Mouse (Mus musculus): ENCODE results near the gene Dnah1.

DNA sequence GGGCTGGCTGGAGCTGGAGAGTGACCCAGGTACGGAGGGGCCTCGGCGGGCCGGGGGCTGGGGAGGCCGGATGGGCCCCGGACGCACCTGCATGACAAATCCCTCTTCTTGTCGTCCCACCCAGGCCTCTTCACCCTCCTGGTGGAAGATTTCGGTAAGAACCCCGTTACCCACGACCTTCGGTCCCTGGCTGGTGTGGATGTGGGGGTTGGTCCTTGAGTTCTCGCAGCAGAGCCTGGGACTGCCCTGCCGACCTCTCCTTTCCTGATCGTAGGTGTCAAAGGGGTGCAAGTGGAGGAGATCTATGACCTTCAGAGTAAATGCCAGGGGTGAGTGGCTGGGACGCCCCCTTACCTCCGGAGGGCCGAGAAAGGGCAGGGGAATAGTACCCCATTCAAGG lies 72.1 kb downstream of the Dnah1 start:
- TF ChIP-seq CTCF (IDR thresholded peaks at IDR 0.05; ENCODE audit: control insufficient read depth, insufficient read depth, low read length) (no peak), POLR2A (IDR thresholded peaks at IDR 0.05; ENCODE audit: borderline replicate concordance, control insufficient read depth, low read depth, low read length) (no peak)

Data from bone marrow, adult 2 months (tissue).